Mouse (Mus musculus): ENCODE results near the gene Adam19. TPM values are rescaled to one million over a fixed set of nuclear protein-coding genes. Genes with fewer than 3 reads are reported as not detected.

Gene Adam19
- 12.0 and 12.6 TPM in 2 replicates for polyA plus RNA-seq (2015; fragmentation: Nextera tagmentation; extraction: Ambion mirVana)

GRCm38 (mm10) chr11:46055896-46056769 is at the start of gene Adam19:
Gene Adam19, plus strand, starts transcription at chr11:46055992.
- Histone ChIP-seq H3K4me2 (peak within 1 kb of the TSS; percentile 83), H3K9me3 (no peaks in the 10 kb centered on the region), H3K27ac (replicated peaks) (peak within 1 kb of the TSS; percentile 90), H3K4me1 (replicated peaks) (peaks cover 28% of the 10 kb centered on the region), H3K36me3 (no peaks in the 10 kb centered on the region), H3K27me3 (no peaks in the 10 kb centered on the region), H3K9ac (peak within 1 kb of the TSS; percentile 85), H3K4me3 (peak within 1 kb of the TSS; percentile 84)
- ATAC-seq (ENCODE audit: low FRiP score, low read depth): peak; percentile 89
- WGBS: under 1% methylated on average over 51 of the region's 51 CpGs

DNA sequence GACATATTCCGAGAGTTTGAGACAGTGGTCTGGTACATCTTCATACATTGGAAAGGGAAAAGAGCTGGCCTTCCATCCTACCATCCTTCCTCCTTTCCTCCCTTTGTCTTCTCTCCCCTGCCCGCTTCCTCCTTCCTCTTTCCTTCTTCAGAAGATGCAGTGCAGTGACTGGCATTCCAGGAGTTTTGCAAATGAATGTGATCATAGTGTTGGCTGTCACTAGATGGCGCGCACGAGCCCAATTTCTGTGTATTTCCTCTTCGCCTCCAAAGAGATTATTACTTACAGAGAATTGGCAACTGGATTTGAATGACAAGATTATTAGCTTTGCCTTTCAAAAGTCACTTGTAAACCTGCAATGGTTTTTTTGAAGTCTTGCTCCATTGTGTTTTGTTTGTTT is 39.7 kb upstream of the Adam19 start:
- Histone ChIP-seq H3K36me3 (no peaks in the 10 kb centered on the region), H3K4me3 (no peak overlapping the region), H3K27me3 (no peaks in the 10 kb centered on the region), H3K9ac (no peak overlapping the region), H3K27ac (replicated peaks) (no peak overlapping the region), H3K4me1 (replicated peaks) (no peaks in the 10 kb centered on the region), H3K9me3 (no peaks in the 10 kb centered on the region), H3K4me2 (no peak overlapping the region)
- ATAC-seq (ENCODE audit: low FRiP score, low read depth): no peak
- WGBS: 19% methylated on average over 6 of the region's 6 CpGs

- H3K4me1 ChIP-seq (replicated peaks): no peaks in the 10 kb centered on the region
- no peak overlapping the region for H3K9ac ChIP-seq
- WGBS: 73% methylated on average over 1 of the region's 1 CpGs
- ATAC-seq (ENCODE audit: low FRiP score, low read depth): no peak
- no peaks in the 10 kb centered on the region for H3K27me3 ChIP-seq
- H3K27ac ChIP-seq (replicated peaks): no peak overlapping the region
- no peaks in the 10 kb centered on the region for H3K36me3 ChIP-seq
- H3K4me3 ChIP-seq: no peak overlapping the region
- H3K4me2 ChIP-seq: no peak overlapping the region
- H3K9me3 ChIP-seq: no peaks in the 10 kb centered on the region
These were observed 35.5 kb upstream of the Adam19 start for GRCm38 (mm10) chr11:46020246-46020645.

GRCm38 (mm10) chr11:46021850-46022249 is 33.9 kb upstream of the Adam19 start:
- no peak for ATAC-seq (ENCODE audit: low FRiP score, low read depth)
- no peak overlapping the region for H3K9ac ChIP-seq
- no peak overlapping the region for H3K4me3 ChIP-seq
- H3K4me2 ChIP-seq: no peak overlapping the region
- no peak overlapping the region for H3K27ac ChIP-seq (replicated peaks)
- no peaks in the 10 kb centered on the region for H3K4me1 ChIP-seq (replicated peaks)
- no peaks in the 10 kb centered on the region for H3K9me3 ChIP-seq
- H3K36me3 ChIP-seq: no peaks in the 10 kb centered on the region
- H3K27me3 ChIP-seq: no peaks in the 10 kb centered on the region

DNA sequence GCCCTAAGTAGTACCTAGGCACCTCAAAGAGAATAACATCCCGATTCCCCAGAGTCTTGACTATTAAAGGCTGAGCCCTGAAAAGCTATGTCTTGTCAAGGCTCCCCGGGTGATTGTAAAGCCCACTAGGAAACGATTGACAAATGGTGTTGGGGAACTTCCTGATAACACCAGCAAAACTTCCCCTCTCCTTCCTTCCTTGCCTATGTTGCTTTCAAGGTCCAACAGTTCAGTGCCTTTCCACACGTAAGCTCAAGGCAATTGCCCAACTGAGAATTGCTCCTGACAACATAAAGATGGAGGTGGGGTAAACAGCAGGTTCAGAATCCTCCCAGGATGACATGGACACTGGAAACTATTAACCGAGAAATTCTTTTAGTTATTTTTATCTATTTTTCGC is 32.8 kb upstream of the Adam19 start:
- Histone ChIP-seq H3K4me1 (replicated peaks) (no peaks in the 10 kb centered on the region), H3K9ac (no peak overlapping the region), H3K27ac (replicated peaks) (no peak overlapping the region), H3K4me3 (no peak overlapping the region), H3K4me2 (no peak overlapping the region), H3K36me3 (no peaks in the 10 kb centered on the region), H3K9me3 (no peaks in the 10 kb centered on the region), H3K27me3 (no peaks in the 10 kb centered on the region)
- no peak for ATAC-seq (ENCODE audit: low FRiP score, low read depth)
- 84% methylated on average over 6 of the region's 6 CpGs for WGBS

DNA sequence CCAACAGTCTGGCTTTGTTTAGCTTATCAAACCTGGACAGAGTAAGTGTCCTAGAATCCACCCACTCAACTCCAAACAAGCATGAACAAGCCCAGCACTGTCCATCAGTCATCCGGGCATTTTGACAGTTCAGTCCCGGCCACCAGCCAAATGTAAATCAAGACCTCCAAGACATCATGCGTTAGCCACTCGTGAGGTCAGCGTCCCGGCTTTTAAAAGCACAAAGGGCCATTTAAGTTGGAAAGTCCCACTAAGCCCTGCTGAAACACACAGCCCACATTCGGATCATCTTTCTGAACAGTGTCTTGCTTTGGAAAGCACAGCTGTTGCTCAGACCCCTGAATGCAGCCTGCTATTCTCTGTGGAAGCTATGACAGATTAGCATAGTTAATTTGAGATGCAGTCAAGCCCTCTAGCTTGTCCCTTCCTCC is 29.8 kb upstream of the Adam19 start:
- ATAC-seq (ENCODE audit: low FRiP score, low read depth): no peak
- H3K9ac ChIP-seq: no peak overlapping the region
- H3K4me1 ChIP-seq (replicated peaks): 0 out of 2 replicates have a peak, but pooled peaks cover 3% of the 10 kb centered on the region
- H3K4me2 ChIP-seq: no peak overlapping the region
- no peaks in the 10 kb centered on the region for H3K27me3 ChIP-seq
- H3K4me3 ChIP-seq: no peak overlapping the region
- 30% methylated on average over 7 of the region's 7 CpGs for WGBS
- no peak overlapping the region for H3K27ac ChIP-seq (replicated peaks)
- H3K9me3 ChIP-seq: no peaks in the 10 kb centered on the region
- no peaks in the 10 kb centered on the region for H3K36me3 ChIP-seq

DNA sequence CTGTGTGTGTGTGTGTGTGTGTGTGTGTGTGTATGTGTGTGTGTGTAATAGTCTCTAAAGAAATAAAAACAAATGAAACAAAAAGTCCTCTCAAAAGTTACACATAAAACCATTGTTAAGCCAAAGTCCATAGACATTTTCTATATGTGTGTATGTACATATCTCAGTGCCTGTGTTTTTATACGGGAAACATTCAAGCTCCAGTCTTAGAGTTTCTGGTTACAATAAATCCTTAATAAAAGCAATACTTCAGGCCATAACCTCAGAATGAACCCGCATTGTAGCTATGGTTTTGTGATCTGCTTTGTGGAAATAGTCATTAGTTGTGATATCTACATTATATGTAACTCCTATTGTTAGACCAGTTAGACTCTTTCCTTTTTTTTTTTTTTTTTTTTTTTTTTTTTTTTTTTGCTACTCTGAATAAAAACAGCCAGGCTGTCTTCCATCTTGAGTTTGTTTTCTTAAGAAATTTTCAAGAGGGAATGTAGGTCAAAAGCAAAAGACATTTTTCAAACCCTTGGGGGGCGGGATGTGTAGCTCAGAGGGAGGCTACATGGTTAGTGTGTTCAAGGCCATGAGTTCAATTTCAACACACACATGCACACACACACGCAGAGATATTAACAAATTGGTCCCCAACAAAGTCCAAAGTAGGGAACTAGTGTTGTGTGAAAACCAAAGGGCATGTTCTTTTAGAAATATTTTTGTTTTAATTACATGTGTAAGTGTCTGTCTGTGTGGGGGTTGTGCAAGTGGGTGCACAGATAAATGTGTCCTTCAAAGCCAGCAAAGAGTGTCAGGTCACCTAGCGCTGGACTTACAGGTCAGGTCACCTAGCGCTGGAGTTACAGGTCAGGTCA is 27.6 kb upstream of the Adam19 start:
- Histone ChIP-seq H3K4me2 (no peak overlapping the region), H3K27me3 (no peaks in the 10 kb centered on the region), H3K4me3 (no peak overlapping the region), H3K36me3 (no peaks in the 10 kb centered on the region), H3K27ac (replicated peaks) (no peak overlapping the region), H3K9me3 (no peaks in the 10 kb centered on the region), H3K4me1 (replicated peaks) (0 out of 2 replicates have a peak, but pooled peaks cover 3% of the 10 kb centered on the region), H3K9ac (no peak overlapping the region)
- 87% methylated on average over 6 of the region's 6 CpGs for WGBS
- ATAC-seq (ENCODE audit: low FRiP score, low read depth): no peak

GRCm38 (mm10) chr11:46029485-46029884 is 26.3 kb upstream of the Adam19 start:
- Histone ChIP-seq H3K9me3 (no peaks in the 10 kb centered on the region), H3K4me3 (no peak overlapping the region), H3K27me3 (no peaks in the 10 kb centered on the region), H3K36me3 (no peaks in the 10 kb centered on the region), H3K27ac (replicated peaks) (no peak overlapping the region), H3K9ac (no peak overlapping the region), H3K4me1 (replicated peaks) (0 out of 2 replicates have a peak, but pooled peaks cover 3% of the 10 kb centered on the region), H3K4me2 (no peak overlapping the region)
- 77% methylated on average over 2 of the region's 2 CpGs for WGBS
- ATAC-seq (ENCODE audit: low FRiP score, low read depth): no peak

DNA sequence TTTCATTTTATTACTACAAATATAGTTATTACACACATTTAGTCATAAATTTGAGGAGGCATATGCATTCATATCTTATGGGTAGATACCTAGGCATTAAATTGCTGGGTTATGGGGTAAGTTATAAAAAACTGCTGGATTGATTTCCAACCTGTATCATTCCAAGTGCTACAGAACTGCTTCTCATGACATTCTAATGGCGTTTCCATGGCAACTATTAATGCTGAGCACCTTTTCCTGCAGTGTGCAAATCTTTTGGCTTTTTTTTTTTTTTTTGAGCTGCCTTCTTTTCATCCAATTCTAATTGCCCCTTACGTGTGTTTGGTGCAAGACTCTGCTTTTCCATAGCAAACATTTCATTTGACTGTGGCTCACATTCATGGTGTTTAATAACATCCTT is 25.8 kb upstream of the Adam19 start:
- H3K27ac ChIP-seq (replicated peaks): no peak overlapping the region
- 63% methylated on average over 2 of the region's 2 CpGs for WGBS
- no peak overlapping the region for H3K4me3 ChIP-seq
- 0 out of 2 replicates have a peak, but pooled peaks have one; percentile 42 for ATAC-seq (ENCODE audit: low FRiP score, low read depth)
- H3K9ac ChIP-seq: no peak overlapping the region
- no peaks in the 10 kb centered on the region for H3K36me3 ChIP-seq
- no peak overlapping the region for H3K4me2 ChIP-seq
- no peaks in the 10 kb centered on the region for H3K27me3 ChIP-seq
- H3K9me3 ChIP-seq: no peaks in the 10 kb centered on the region
- 0 out of 2 replicates have a peak, but pooled peaks cover 3% of the 10 kb centered on the region for H3K4me1 ChIP-seq (replicated peaks)

GRCm38 (mm10) chr11:46031470-46031869 is 24.3 kb upstream of the Adam19 start:
- WGBS: 62% methylated on average over 3 of the region's 3 CpGs
- Histone ChIP-seq H3K27ac (replicated peaks) (no peak overlapping the region), H3K36me3 (no peaks in the 10 kb centered on the region), H3K4me1 (replicated peaks) (0 out of 2 replicates have a peak, but pooled peaks cover 3% of the 10 kb centered on the region), H3K27me3 (no peaks in the 10 kb centered on the region), H3K9me3 (no peaks in the 10 kb centered on the region), H3K9ac (no peak overlapping the region), H3K4me2 (no peak overlapping the region), H3K4me3 (no peak overlapping the region)
- no peak for ATAC-seq (ENCODE audit: low FRiP score, low read depth)

DNA sequence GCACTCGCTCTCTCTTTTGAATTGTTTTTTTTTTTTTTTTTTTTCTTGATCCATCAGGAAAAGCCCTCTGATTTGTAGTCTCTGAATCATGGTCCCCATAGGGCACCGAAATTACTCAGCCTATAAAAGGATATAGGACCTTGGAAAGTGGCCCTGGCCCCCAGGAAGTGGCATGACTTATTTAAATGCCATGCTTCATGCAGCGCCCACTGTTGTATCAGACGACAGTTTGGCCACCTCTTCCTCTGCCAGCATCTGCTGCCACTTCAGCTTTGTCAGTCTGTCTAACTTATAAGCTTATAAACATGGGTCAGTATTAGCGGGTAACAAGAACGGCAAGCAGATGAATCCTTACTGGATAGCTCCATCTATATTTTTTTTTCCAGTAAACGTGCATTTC is 22.8 kb upstream of the Adam19 start:
- Histone ChIP-seq H3K36me3 (no peaks in the 10 kb centered on the region), H3K9me3 (no peaks in the 10 kb centered on the region), H3K4me3 (no peak overlapping the region), H3K4me1 (replicated peaks) (0 out of 2 replicates have a peak, but pooled peaks cover 3% of the 10 kb centered on the region), H3K27ac (replicated peaks) (no peak overlapping the region), H3K9ac (no peak overlapping the region), H3K4me2 (no peak overlapping the region), H3K27me3 (no peaks in the 10 kb centered on the region)
- ATAC-seq (ENCODE audit: low FRiP score, low read depth): no peak
- 89% methylated on average over 7 of the region's 7 CpGs for WGBS

- H3K9me3 ChIP-seq: no peaks in the 10 kb centered on the region
- H3K27ac ChIP-seq (replicated peaks): no peak overlapping the region
- no peaks in the 10 kb centered on the region for H3K36me3 ChIP-seq
- H3K4me2 ChIP-seq: no peak overlapping the region
- H3K9ac ChIP-seq: no peak overlapping the region
- no peaks in the 10 kb centered on the region for H3K4me1 ChIP-seq (replicated peaks)
- no peak overlapping the region for H3K4me3 ChIP-seq
- no peak for ATAC-seq (ENCODE audit: low FRiP score, low read depth)
- WGBS: 96% methylated on average over 10 of the region's 10 CpGs
- no peaks in the 10 kb centered on the region for H3K27me3 ChIP-seq
These were observed 19.4 kb upstream of the Adam19 start for GRCm38 (mm10) chr11:46036374-46036773.

Data from hindbrain, embryonic 15.5 days (tissue).